Mouse (Mus musculus): ENCODE results near the gene Tpm3-rs7. TPM values are rescaled to one million over a fixed set of nuclear protein-coding genes. Genes with fewer than 3 reads are reported as not detected.
"Not testable (repeated sequence)": the region's sequence is repeated elsewhere in the genome, so short reads cannot be mapped to it uniquely, and the experiment has no call there.

The Tpm3-rs7 gene
- polyA plus RNA-seq (2015; fragmentation: Nextera tagmentation; extraction: Ambion mirVana), result 4.0 and 4.2 TPM in 2 replicates

GRCm38 (mm10) chr14:113314499-113314898, at the start of gene Tpm3-rs7:
Tpm3-rs7 (plus strand) TSS chr14:113314608.
- H3K27ac ChIP-seq; H3K4me2 ChIP-seq; H3K4me3 ChIP-seq; H3K9ac ChIP-seq; H3K36me3 ChIP-seq (replicated peaks); H3K27me3 ChIP-seq (replicated peaks); H3K4me1 ChIP-seq; ATAC-seq (replicated peaks); H3K9me3 ChIP-seq: not testable (repeated sequence)
- WGBS, result 97% methylated on average over 16 of the region's 16 CpGs

- H3K4me2 ChIP-seq, result no peak overlapping the region
- no peaks in the 10 kb centered on the region for H3K27me3 ChIP-seq (replicated peaks)
- H3K9me3 ChIP-seq, result no peaks in the 10 kb centered on the region
- 86% methylated on average over 1 of the region's 1 CpGs for WGBS
- H3K9ac ChIP-seq, result no peak overlapping the region
- no peak overlapping the region for H3K27ac ChIP-seq
- no peak overlapping the region for H3K4me3 ChIP-seq
- no peaks in the 10 kb centered on the region for H3K36me3 ChIP-seq (replicated peaks)
- no peaks in the 10 kb centered on the region for H3K4me1 ChIP-seq
- no peak for ATAC-seq (replicated peaks)
Measured at GRCm38 (mm10) chr14:113317023-113317422, 2.6 kb downstream of the Tpm3-rs7 start.

DNA sequence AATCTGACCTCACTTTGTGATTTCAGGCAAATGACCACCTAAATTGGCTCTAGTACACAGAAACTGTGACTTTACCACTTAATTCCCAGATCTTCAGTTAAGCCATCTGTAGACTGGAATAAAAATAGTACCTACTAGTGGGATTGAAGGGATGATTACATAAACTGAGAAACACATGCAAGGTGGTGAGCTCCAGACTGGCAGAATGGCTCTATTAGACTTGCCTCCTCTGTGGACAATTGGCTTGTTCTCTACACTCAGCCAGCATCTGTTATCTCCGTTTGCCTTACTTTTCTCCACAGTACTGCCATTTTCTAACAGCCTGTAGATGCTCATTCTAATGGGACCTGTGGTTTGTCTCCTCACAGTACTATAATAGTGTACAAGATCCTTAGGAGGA, 49.0 kb downstream of the Tpm3-rs7 start:
- H3K4me3 ChIP-seq, result no peak overlapping the region

More for the DNA sequence above, 49.0 kb downstream of the Tpm3-rs7 start:
- Histone ChIP-seq H3K9ac (no peak overlapping the region), H3K9me3 (no peaks in the 10 kb centered on the region), H3K27ac (no peak overlapping the region), H3K27me3 (replicated peaks) (no peaks in the 10 kb centered on the region), H3K36me3 (replicated peaks) (no peaks in the 10 kb centered on the region), H3K4me2 (no peak overlapping the region), H3K4me1 (no peaks in the 10 kb centered on the region)
- ATAC-seq (replicated peaks), result no peak
- 82% methylated on average over 1 of the region's 1 CpGs for WGBS

Data from midbrain, embryonic 15.5 days (tissue).